Mouse (Mus musculus) frontal cortex, adult 2 months (tissue): Measurements from ENCODE around the gene Kcnip1. TPM values are rescaled to one million over a fixed set of nuclear protein-coding genes. Genes with fewer than 3 reads are reported as not detected.

Experiments used
- DNase-seq, 2 experiments: peaks; one replicate each; pipeline ENCODE4 v3.0.0; 2022; ENCODE audit warnings: low spot score in 1 of 2; ENCODE audit errors: extremely low spot score in 1 of 2
- polyA plus RNA-seq: library from polyadenylated mRNA; depleted of rRNA; stranded (reverse); fragments of >200 nt; gene quantifications from 2 replicates; pipeline ENCODE4 v1.2.3, GENCODE M21; 2012

The Kcnip1 gene
- polyA plus RNA-seq, 1 experiment = 58.9 TPM

DNA sequence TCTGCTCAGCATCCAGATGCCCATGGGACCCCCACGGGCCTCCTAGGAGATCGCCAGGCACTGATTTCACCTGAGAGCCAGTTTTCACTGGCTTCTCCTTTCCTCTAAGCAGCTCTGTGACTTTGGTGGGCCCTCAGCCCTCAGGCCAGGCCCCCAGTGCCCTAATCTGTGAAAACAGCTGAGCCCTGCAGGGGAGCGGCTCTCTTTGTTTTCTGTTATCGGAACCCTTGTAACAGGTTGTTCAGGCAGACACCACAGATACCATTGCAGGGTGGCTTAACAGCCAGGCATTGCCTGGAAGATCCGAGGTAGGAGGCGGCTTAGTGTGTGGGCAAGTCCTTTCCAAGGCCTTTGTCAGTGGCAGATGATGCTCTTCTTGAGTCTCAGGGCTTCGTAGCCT, 82.0 kb downstream of the Kcnip1 start:
- DNase-seq = no peak

DNA sequence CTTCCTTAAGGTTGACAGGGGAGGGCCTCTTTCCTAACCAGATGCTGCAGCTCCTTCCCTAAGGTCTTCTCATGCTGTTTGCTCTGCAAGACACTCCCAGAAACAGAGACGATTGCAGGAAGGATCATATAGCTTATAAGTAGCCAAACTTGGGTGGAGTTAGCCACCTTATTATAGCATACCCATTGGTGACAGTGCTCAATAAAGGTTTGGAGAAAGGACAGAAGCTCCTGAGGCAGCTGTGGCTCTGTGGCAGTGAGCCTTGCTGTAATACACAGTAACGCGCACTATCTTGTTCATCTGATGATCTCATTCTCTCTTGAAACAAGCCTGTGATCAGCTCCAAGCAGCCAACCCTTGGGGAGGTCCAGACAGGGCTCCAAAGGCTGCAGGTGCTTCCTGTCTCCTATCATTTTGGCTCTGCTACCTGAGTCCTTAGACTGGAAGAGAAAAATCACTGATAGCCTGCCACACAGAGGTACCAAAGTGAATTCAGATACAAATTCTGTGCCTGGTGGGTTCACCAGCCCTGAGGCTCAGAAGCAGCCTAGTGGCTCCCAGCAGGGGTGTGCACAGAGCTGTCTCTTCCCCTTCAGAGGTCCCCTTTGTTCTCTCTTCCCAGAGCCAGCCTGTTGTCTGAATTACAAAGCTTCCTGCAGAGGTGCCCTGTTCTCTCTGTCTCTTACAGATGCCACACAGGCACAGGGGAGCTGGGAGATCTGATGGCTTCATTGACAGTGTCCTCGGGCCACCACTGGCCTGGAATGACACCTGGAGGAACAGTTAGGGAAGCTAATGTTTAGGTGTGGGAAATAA, 84.4 kb downstream of the Kcnip1 start:
- no peak for DNase-seq

DNA sequence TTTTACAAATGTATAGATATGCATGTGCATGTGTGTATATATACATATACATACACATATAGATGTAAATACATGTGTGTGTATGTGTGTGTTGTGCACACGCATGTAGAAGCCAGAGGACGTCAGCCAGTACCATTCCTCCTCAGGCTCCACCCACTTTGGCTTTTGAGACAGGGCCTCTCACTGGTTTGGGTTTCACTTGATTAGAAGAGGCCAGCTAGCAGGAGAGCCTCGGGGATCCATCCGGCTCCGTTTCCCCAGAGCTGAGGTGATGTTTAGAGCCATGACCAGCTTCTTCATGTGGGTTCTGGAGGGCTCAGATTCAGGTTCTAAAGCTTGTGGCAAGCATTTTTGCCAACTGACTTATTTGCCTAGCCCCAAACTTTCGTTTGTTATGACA, 89.5 kb downstream of the Kcnip1 start:
- no peak for DNase-seq

DNA sequence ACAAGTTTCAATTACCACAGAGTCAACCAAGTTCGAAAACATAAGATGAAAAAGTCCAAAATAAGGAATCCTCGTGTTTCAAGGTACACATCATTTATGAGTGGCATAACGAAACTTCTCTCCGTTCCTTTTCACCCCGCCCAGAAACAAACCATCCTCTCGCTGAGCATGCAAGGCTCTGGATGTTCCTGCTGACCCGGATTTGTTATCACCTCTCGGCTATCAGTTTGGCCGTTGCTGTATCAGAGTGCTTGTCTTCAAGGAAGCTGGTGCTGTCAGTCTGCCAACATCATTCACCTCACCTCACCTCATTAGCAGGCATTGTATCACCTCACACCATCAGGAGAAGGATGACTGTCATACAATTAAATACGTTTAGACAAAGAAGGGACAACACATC, 90.6 kb downstream of the Kcnip1 start:
- no peak for DNase-seq

DNA sequence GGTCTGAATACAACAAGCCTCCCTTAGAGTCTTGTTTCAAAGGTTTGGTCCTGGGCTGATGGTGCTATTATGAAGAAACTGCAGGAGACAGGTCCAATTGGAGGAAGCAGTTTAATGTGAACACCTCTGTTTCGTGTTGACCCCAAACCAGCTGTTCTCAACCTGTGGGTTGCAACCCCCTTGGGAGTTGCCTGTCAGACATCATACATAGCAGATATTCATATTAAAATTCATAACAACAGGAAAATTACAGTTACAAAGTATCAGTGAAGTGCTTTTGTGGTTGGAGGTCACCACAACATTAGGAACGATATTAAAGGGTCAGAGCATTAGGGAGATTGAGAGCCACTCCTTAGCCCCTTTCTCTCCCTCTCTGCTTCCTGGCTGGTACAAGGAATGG, 91.2 kb downstream of the Kcnip1 start:
- no peak for DNase-seq

DNA sequence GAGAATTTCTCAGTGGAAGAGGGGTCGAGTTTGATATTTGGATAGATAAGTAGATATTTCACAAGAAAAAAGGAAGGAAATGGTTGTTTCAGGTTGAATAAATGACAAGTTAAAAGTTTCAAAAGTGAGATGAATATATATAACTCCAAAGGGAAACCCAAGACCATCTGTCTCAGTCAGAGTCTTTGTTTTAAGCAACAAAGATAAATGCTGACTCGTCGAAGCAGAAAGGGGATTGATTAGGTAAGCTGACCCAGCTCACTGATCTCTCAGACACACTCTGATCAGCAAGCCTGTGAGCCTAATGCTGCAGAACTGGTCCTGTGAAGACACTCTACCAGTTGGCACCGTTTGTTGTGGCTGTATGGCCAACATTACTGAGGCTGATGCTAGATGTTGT, 101.9 kb downstream of the Kcnip1 start:
- no peak for DNase-seq

DNA sequence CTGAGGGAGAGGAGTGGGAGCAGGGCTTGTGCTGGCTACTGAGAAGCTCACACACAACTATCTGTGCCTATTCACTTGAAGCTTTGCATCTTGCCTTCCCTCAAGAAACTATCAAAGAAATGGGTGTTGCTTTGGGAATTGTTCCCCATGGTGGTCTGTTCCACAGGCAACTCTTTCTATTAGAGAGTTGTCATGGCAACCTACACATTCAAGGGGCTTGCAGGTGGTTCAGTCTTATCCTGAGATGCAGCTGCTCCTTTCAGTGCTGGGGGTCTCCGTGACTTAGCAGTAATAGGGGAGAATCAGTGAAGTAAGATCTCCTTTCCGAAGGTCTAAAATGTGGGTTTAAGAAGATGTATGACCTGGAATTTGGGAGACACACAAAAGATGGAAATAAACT, 102.6 kb downstream of the Kcnip1 start:
- no peak for DNase-seq

DNA sequence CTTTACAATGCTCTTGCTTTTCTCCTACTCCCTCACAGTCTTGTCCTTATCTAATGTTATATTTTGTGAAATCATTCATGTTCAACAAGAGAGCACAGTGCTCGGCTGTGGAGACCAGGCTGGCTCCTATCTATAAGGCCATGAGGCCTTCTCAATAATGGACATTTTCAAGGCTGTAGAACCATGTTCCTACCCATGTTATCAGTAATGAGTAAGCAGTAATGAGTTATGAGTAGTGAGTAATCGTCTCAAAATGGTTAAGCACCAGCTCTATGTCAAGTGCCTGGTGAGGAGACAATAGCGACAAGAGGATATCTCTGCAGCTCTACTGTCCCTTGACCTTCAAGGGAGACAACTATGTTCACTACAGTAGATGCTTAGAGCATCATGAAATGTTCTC, 105.3 kb downstream of the Kcnip1 start:
- DNase-seq = no peak

DNA sequence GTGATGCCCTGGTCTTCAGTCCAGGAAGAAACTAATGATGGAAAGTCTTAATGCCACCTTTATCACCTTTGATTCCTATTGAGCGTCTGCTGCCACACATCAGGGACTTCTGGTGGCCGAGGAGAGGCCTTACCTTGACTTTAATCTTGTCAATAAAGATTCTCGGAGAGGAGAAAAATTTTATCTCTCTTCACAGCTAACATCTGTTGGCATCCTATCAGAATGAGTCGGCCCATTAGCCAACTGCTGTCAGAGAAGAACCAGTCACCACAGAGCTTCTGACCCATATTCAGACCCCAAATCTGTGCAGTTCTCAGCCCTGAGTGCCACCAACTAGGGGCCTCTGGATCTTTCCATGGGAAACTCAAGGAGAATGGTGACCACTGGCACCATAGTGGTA, 107.0 kb downstream of the Kcnip1 start:
- no peak for DNase-seq

DNA sequence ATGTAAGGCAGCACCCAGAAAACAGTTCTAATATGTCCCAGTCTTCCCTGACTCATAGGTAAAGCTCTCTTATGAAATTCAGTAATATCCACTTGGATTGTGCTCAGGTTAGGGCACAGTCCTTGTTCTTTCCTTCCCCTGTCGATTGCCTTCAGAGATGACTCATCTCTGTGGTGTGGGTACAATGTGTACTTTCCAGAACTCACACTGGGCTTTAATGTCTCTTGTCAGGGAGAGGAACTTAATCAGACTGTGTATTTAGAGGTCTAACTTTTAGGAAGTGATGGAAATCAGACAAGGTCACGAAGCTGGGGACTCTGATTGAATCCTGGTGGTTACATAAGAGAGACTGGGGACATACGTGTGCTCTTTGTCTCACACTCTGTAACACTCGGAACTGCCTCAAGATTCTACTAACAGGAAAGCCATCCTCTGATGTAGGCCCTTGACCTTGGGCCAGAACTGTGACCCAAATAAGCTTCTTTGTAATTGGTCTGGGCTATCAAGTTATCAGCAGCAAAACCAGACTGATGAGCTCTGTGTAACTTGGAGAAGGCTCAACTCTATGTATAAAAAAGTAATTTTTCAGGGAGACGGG, 110.1 kb downstream of the Kcnip1 start:
- no peak for DNase-seq

DNA sequence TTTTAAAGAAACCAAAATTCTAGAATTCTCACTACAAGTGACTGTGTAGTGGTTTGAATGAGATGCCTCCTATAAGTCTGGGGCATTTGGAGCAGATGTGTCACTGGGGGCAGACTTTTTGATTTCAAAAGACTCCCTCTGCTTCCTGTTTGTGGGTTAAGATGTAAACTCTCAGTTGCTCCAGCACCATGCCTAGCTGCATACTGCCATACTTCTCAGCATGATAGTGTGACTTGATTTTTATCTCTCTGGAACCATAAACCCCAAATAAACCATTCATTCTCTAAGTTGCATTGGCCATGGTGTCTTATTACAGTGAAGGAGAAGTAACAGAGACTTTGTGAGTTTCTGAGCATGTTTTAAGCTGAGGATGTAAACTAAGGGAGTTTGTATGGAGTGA, 118.0 kb downstream of the Kcnip1 start:
- DNase-seq = no peak

DNA sequence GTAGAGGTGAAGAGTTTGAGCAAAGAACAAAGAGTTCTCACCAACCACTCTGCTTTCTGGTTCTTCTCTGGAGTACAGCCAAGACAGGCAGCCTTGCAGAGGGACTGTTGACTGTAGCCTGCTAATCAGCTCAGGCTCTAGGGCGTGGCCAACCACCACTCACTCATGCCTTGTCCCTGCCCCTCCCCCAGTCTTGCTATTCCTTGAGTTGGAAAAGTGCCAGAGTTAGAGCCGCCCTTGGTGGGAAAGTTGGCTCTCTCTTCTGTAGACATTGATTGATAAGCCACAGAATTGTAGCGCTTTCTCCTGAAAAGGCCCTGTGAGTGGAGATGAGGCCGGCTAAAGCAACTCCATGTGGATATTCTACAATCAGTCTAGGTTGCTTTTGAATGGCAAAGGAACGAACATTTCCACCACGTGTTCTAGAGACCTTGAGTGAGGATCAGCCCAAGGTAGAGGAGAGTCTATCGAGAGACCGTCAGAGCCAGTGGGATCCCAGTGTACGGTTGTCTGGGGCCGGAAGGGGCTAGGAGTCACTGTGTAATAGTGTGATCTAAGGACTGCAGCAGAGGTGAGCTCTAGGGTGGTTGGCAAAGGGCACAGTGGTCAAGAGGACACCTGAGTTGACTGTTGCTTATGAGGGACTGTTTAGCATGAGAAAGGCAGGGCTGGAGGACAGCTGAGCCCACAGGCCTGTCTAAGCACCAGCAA, 119.7 kb downstream of the Kcnip1 start:
- DNase-seq = no peak

DNA sequence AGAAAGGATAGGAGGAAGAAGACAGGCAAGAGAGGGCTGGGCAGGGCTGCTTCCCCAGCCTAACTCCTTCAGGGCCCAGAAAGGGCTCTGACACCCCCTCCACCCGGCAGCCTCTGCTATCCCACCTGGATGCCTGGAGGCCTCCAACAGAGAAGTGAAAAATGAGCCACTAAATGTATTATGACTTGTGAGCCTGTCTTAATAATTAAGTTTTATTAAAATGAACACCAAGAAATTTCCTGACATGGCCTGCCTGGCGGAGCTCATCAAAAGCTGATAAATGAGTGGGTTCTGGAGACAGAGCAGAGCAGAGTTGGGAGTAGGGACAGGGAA, 120.3 kb downstream of the Kcnip1 start:
- no peak for DNase-seq

DNA sequence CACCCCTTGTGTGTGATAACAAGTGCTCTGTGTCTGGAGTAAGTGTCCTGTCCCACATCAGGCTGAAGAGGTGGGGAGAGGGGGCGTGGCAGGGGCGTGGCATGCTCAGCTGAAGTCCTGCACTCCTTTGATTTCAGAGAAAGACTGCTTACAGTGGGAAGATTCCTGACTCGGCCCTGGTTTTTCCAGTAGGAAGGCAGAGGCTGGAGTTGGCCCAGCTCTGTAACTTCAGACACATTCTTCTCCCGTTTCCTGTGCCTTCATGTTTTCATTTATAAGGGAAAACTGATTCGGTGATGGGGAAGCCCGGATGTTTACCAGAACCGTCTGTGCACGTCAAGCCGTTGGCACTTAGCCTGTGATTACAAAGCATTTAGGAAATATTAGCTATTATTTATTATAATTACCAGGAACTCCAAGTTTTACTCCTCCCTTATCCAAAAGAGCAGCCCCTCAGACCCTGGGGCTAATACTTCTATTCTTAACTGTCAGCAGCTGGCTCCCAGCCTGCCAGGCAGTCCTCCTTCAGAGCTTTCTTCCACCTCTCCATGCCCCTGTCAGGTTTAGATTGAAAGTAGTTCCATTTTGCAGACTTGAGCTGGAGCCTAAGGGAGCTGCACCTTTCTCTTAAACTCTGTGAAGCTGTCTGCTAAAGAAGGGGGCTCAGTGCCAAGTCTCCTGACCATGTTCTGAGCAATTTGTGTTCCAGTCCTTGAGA, 120.8 kb downstream of the Kcnip1 start:
- no peak for DNase-seq

DNA sequence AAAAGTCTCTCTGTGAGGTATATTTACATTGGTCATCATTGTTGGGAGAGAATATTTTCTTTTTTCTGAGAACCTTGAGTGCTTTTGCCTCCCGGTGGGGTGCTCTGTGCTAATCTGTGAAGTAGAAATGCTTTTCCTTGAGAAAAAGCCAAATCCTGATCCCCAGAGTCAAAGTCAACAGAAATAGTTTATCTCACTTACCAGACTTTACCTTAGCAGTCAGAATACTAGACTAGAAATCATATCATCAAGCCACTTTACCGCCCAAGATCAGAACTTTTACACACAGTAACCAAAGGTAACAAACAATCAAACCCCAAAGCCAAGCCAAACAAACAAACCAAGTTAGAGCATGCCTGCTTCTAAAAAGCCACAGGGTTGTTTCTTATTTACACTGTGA, 122.7 kb downstream of the Kcnip1 start:
- no peak for DNase-seq

DNA sequence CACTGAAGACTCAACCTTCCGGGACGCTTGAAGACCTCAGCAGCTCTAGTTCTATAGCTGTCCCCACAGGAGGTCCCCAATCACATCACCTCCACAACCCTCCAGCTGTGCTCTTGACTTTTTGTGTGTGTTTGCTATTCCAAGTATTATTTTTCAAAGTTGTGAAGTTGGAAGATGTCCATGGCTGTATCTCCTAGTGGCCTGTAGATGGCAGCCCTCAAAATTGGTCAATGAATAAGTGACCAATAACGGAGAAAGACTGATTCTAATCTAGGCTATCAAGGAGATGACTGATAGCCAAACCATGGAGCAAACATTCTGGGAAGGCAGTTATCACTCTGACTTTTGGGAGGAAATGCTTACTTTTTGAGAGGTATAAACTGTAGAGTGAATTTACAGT, 123.4 kb downstream of the Kcnip1 start:
- DNase-seq = no peak

DNA sequence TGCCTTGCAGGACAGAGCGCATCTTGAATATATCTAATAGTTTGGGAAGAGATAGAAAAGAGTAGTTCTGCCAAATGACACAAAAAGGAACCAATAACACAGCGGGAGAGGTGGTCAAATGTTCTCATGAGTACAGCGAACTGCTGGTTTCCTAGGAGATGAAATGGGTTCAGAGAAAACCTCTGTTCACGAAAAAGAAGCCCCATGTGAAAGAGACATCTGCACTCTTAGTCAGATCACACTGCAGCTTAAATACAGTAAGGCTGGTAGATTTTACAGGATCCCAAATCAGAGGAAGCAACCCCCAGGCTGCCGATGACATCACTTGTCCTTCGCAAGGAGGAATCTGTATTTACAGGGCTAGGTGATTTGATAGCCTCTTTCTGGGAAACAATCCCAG, 126.2 kb downstream of the Kcnip1 start:
- DNase-seq = no peak

DNA sequence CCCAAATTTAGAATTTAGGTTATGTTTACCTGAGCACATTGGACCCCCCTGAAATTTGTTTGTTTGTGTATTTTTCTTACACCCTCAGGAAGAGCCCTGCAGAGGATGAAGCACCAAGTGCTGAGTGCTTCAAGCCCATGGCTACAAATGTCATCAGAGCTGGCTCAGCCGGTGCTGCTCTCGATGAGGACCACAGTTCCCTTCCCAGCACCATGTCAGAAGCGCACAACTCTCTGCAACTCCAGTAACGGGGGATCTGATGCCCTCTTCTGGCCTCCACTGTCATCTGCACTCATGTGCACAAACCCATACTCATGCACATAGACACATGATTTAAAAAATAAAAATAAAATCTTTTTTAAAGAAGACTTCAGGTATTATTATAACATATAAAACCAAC, 128.7 kb downstream of the Kcnip1 start:
- DNase-seq = no peak

DNA sequence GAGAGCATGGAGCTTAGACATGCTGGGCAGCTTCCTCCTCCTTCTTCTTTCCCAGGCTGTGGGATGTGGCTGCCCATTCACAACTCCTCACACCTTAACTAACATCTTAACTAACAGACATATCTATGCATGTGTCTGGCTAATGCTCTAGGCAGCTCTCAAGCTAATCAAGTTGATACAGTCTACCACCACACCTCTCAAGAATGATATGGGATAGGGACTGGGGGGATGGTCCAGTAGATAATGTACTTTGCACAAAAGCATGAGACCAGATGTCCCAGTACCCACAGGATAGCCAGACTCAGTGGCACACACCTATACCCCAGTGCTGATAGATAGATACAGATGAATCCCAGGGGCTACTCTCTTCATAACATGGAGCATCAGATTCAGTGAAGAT, 131.1 kb downstream of the Kcnip1 start:
- DNase-seq = no peak

DNA sequence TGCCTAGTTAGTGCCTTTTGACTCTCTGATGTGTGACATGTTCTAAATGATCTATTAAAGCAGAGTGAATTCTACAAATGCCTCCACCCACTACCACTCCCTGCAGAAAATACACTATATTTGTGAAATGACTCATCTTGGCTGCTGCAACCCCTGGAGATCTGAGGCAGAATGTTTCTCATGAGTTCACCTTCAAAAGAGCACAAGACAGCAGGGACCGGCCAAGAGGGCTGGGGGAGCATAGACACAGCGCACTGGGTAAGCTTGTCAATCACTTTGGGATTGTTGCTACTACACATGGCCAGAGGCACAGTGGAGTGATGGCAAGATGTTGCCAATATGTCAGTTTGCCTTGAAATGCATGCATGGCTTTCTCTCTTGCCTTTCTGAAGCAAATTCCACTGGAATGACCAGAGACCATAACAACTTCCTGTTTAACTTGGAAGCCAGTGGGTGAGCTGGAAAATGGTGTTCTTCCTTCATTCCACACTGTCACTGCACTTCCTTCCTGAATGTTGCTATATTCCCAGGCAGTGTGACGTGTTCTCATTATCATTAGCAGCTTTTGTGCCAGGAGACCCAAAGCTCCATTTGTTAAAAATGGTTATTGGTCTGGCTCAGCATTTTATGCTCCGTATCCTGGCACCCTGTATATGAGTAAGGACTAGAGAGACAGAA, 131.9 kb downstream of the Kcnip1 start:
- DNase-seq = peak in 1 of 2 experiments; percentile 50

DNA sequence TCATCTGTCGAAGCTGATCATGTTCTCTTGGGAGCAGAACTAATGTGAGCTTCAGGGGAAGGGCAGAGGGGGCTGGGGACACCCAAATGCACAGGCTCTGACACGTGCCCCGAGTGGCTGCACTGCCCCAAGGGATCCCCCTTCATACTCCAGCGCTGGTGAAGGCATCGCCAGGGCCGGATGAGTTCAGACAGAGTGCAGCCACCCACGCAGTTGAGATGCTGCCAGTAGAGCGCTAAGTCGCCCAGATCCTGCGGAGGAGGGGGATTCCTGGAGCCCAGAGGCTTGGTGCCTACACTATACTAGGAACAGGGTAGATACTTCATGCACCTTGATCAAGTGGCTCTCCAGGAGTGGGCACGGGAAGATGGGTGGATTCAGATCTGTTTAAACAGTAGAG, 143.3 kb downstream of the Kcnip1 start:
- DNase-seq = peak in 1 of 2 experiments; percentile 72
